Mouse (Mus musculus): ENCODE measurements around the gene Gnao1.

Gnao1 gene

DNA sequence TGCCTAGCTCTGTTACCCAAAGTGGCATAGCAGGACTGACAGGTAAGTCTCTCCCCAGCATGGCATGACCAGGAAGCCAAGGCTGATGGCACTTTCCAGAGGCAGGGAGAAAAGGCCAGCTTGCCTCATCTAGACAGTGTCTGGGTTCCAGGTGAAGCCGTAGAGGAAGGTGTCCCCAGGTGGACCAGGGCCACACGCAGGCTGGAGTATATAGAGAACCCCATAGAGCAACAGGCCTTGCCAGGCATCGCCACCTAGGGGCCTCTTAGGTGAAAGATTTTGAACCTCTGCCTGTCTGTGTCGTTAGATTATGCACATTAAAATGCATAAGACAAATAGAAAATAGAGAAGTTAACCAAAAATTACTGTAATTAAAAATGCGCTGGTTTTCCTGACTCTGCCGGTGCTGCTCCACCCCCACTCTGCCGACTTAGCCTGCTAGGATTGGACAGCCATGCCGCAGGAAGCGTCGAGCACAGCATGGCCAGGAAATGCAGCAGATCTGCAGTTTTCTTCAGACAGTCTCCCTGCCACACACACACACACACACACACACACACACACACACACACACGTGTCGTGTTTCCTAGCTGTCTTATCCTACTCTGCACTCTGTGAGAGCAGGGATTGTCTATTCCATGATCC, 34.2 kb downstream of the Gnao1 start:
- DNase-seq (ENCODE audit: extremely low read depth, low read depth): no peak

DNA sequence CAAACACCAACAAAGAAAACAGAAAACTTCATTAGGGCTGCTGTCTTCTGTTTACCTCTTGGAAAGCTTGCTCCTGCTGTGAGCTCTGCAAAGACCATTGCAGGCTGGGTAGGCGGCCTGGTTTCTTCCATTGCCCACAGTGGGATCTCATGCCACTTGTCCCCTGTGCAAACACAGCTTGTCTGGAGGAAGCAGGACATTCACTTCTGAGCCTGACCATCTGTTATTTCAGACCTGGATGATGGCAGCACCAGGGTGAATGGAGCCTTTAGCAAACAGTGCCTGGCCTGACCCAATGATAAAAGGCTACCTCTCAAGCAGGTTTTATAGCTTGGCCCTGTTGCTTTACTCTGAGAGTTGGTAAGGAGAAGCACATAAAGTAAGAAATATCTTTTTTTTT, 35.4 kb downstream of the Gnao1 start:
- DNase-seq (ENCODE audit: extremely low read depth, low read depth): no peak

DNA sequence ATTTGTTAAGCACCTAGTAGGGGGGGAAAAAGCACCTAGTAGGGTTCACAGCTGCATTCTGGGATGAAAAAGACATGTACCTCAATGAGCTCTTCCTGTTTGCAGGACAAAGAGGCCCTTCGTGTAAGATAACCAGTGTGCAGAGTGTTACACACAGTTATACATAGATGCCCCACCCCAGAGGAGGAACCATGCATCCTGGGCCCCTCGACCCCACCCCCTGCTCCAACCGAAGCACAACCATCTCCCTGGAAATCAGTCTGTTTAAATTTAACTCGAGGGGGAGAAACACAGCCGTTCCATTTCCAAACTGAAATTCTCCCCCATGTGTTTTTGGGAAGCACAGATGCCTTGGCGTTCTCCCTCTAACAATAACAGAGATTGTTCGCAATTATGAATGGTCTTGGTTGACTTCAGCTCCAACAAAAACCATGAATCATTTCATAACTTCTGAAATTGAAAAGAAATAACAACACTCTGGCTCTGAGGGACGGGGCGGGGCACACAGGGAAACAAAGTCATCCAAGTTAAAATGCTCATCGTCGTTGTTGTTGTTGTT, 42.4 kb downstream of the Gnao1 start:
- no peak for DNase-seq (ENCODE audit: extremely low read depth, low read depth)

DNA sequence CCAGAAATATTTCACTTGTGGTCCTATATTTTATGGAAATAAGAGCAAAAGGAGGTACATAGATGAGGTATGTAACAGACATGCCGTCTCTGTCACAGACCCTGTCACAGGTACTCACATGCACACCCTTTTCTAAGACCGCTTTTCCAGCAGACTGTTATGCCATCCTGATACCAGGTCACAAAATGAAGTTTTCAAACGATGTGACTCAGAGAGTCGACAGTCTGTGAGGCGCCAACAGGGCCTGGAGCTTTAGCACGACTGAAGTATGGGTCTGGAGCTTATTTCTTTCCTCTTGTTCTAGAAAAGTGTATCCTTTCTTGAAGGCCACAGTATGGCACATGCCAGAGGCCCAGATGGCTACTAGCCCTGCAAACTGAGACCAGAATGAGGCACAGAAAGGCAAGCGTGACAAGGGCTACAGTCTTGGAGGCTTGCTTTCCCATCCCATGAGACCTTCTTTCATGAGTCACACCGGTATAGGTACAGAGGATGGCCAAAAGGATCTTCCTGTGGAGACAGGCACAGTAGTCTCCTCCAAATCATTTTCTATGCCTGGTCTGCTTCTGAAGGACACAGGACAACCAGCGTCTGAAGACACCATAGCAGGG, 43.2 kb downstream of the Gnao1 start:
- no peak for DNase-seq (ENCODE audit: extremely low read depth, low read depth)

DNA sequence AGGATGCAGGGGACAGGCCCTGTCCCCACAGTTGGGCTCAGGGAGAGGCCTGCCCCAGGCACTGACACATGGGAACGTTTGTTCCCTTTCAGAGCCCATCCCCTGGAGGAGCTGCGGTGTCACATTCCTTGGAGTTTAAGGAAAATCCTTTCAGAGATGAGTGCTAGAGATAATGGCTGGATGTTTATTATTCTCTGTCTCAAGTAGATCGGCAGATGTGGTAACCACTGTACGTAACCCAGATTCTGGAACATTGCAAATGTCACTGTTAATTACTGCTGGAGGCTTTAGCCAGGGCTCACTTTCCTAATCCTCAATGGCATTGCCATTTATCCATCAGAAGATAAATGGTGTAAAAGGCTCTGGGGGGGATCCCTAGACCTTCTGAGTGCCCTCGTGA, 44.9 kb downstream of the Gnao1 start:
- no peak for DNase-seq (ENCODE audit: extremely low read depth, low read depth)

DNA sequence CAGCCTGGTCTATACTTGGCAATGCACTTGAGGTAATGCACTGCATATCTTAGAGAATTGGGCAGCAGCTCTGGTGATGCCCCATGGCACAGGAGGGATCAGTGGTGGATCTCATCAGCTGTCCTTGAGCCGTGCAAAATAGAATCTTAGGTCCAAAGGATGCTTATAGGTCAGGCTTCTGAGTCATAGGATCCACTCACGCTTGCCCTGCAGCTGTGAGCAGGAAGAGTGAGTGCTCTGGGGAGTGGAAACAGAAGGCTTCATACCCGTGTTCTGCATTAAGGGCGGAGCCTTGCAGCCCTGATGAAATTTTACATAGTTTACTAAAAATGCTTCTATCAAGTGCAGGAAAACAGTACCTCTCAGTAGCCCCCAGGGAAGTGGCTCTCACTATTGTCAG, 45.5 kb downstream of the Gnao1 start:
- no peak for DNase-seq (ENCODE audit: extremely low read depth, low read depth)

DNA sequence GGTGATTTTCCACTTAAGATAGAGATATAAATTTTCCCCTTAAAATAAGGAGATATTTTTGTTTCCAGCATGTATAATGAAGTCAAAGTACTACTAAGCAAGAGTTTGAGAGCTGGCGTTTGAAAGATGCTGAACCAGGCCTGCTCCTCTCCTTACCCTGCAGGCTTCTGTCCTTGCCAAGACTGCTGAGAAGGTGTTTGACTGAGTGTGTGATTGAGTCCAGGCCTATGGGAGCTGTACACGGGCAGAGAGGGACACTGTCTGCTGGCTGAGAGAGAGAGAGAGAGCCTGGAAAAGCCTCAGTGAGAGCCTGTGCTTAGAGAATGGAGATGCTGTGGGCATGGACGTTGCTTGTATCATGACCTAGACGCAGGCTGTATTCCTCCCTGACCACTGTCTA, 47.4 kb downstream of the Gnao1 start:
- no peak for DNase-seq (ENCODE audit: extremely low read depth, low read depth)

DNA sequence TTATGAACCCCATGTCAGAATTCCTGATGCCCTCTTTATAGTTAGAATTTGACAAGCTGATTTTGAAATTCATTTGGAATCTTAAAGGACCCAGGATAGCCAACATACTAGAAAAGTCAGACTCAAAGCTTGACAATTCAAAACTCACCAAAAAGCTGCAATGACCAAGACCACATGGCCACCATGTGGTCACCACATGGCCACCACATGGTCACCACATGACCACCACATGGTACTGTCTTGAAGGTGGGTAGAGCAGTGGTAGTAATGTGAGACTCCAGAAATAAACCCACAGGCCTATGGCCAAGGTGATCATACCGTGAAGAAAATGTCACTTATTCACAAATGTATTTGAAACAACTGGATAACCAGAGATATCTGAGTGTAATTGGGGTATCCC, 48.5 kb downstream of the Gnao1 start:
- DNase-seq (ENCODE audit: extremely low read depth, low read depth): no peak

DNA sequence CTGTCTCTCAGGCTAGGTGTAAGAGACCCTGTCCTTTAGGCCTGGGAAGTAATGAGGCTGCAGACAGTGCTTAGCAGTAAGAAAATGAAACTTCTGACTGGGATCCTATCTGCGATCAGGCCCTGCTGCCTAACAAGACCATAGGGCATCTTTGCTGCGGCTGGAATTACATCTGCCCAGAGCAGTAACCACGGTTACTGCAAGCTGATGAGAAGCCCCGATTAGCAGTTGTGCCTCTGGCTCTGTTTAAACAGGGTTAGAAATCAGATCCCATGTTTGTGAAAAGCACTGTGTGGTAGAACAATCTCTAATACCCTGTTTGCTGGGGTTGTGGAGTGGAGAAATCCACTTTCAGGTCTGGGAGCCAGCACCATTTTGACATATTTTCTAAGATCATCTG, 50.3 kb downstream of the Gnao1 start:
- no peak for DNase-seq (ENCODE audit: extremely low read depth, low read depth)

DNA sequence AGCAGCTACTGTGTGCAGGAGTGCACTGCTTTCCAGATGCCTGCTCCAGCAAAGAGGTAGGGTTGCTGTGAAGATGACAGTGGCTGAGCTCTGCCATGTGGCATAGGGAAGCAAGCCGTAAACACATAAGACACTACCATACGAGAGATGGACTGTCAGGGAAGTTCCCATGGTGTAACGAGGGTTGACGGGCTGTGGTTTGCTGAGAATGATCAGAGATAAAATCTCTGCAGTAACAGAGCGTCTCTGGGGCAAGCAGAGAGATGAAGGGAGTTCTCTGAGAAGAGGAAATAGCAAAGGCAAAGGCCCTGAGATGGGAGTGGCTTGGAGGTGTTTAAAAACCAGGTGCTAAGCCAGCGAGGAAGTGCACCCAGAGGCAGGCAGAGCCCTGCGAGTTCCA, 54.3 kb downstream of the Gnao1 start:
- DNase-seq (ENCODE audit: extremely low read depth, low read depth): no peak

DNA sequence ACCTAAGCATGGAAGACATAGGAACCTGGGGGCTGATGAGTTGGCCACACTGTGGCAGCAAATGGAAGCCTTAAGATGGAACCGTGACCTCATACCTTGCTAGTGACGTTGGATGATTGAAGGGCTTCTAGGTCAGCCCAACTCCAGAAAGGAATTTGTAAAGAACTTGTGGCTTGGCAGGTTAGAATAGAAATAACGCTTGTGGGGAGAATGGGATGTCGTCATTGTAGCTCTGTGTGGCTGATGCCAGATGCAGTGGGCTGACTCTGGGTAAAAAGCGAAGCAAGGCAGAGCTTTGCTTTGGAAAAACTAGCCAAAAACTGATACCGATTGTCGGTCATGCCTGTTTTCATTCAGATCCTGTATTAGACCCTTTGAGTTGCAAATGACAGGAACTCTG, 56.5 kb downstream of the Gnao1 start:
- no peak for DNase-seq (ENCODE audit: extremely low read depth, low read depth)

DNA sequence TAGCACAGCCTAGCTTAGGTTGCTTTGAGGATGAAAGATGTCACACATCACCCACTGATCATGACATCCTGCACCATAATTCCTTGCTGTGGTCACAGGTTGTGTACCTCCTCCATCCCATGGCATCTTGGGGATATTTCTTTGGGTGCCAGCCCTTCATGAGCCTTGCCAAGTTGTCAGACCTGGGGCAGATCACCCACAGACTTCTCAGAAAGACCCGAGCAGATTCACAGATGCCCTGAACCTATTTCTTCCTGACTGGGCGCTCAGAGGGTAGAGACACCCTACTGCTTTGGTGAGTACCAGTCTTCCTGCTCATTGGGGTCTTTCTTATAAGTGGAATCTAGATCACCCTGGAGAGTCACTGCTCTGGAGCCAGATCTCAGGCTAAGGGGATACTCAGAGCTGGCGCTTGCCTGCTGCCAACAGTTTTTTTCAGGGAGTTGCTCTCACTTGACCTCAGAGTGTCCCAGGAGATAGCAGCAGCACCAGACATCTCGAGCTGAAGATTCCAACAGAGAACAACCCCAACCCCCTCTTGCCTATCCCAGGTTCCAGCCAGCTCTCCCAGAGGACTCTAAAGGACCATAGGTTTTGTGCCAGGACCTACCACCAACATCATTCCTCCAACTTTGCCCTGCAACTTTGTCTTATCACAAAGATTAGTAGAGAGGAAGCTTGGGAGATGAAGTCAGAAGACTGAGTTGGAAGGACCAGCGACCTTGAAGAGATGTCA, 58.9 kb downstream of the Gnao1 start:
- DNase-seq (ENCODE audit: extremely low read depth, low read depth): no peak

DNA sequence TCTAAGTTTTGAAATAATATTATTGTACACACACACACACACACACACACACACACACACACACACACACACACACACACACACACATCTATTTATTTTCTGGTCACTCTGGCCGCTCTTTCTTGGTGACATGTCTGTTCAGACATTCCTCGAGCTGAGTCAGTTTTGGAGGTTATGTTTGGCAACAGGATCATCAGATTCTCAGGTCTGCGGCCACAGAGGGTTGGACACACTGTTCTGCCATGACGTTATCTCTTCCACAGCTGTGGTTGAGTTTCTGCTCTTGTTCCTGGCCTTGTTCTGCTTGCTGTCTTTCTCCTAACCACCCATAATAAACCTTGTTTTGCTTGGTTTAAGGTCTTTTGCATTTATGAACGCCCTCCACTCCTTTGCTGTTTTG, 61.5 kb downstream of the Gnao1 start:
- DNase-seq (ENCODE audit: extremely low read depth, low read depth): no peak

DNA sequence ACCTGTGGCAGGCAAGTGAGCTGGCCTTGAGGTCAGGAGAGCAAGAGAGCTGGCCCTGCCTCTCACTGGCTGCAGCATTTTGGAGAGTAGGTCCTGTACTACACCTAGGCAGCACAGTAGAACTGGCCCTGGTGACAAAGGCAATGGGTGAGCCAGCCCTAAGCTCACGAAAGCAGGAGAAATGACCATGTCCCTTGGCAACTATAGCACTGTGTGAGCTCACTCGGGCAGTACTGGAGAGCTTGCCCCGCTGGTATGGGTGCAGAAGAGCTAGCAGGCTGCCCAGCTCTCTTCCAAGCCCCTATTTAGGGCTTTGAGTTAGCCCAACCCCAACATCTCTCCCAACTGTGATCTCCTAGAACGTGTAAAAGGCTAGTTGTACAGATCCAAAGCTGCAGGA, 68.6 kb downstream of the Gnao1 start:
- DNase-seq (ENCODE audit: extremely low read depth, low read depth): no peak

DNA sequence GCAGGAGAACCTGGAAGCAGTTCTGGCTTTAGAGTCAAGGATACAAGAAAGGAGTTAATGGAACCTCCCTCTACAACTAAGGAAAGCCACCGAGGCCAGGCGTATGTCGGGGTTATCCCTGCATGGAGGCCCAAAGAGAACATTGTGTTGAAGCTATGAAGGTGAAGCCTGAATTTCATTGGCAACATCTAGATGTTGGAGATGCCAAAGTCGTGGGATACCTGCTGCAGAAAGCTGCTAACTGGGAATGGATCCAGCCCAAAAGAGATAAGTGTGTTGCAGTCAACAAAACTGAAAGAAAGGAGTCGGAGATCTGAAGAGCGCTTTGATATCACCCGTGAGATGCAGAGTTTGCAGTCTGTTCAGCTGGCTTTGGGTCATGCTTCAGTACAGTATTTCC, 70.2 kb downstream of the Gnao1 start:
- no peak for DNase-seq (ENCODE audit: extremely low read depth, low read depth)

DNA sequence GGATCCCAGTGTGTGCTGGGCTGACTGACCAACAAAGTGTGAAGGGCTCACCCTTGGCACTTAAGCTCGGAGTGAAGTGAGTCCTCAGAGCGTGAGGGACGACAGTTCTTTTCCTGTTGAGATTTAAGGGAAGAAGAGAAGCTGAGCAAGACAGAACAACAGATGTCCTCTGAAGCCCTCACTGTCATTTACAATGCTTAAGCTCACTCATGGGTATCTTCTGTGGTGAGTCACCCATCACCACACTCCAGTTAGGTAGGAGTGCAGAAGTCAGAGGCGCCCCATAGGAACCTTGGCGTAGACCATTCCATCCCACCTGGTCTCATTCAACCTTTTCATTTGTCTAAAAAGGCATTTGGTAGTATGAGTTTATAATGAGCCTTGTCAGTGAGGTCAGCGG, 71.6 kb downstream of the Gnao1 start:
- DNase-seq (ENCODE audit: extremely low read depth, low read depth): no peak

DNA sequence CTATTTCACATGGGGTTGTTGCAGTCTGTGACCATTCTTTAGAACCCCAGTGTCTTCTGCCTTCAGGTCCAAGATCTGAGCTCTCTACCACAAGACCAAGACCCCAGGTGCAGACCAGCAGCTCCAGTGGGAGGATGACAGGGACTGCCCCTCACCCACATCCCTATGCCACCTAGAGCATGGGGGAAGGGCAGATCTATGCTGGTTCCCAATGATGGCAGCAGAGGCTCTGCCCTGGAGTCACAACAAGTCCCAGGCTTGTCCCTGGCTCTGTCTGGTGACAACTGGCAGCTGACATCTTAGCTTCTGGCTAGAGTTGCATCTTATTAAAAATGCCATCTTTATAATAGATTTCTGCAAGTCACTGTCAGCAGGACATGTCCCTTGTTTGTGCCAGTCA, 73.5 kb downstream of the Gnao1 start:
- no peak for DNase-seq (ENCODE audit: extremely low read depth, low read depth)

DNA sequence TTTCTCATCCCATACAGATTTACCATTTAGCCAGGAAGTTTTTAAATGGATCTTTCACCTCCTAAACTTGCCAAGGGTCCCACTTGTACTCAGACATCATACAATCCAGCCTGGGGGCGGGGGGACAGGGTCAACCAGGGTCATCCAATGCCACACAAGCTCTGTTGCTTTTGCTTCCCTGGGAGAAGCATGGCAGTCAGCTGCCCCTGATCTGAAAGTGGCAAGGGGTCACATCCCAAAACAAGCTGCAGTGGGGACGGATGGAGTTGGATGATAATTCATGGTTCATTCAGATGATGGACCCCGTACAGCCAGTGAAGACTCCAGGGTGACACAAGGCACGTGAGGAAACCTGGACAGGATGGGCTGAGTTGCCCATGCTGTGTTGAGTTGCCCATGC, 74.0 kb downstream of the Gnao1 start:
- no peak for DNase-seq (ENCODE audit: extremely low read depth, low read depth)

DNA sequence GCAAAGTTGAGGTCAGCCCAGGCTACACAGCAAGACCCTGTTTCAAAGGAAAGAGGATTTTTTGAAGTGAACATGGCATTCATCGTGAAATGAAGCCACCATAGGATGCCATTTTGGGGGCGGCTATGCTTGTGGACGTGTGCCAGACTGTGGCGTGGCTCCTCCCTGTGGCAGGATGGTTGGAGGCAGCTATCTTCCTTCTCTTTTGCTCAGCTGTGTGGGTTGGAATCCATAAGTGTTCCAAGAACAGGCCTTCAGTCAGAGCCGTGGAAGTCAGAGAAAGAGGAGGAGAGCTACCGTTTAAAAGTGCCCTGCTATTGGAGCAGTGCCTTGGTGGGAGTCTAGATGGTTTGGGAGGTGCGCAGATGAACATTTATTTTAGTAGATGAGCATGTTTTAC, 74.5 kb downstream of the Gnao1 start:
- no peak for DNase-seq (ENCODE audit: extremely low read depth, low read depth)

DNA sequence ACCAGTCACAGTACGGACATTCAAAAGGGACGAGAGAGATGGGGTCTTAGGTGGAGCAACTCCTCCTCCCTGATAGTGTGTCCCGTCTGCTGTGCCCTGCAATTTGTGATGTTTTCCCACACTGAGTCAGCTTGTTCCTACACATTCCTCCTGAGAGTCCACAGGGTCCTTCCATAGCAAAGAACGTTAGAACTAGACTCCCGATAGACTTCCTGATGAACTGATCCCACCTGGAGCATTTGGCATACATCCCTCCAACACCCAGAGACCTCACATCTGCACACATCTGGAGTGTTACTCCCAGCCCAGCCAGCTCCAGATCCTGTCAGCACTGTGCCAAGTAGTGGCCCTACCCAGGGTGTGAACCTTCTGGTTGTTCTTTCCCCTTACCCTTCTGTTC, 76.4 kb downstream of the Gnao1 start:
- DNase-seq (ENCODE audit: extremely low read depth, low read depth): no peak

DNA sequence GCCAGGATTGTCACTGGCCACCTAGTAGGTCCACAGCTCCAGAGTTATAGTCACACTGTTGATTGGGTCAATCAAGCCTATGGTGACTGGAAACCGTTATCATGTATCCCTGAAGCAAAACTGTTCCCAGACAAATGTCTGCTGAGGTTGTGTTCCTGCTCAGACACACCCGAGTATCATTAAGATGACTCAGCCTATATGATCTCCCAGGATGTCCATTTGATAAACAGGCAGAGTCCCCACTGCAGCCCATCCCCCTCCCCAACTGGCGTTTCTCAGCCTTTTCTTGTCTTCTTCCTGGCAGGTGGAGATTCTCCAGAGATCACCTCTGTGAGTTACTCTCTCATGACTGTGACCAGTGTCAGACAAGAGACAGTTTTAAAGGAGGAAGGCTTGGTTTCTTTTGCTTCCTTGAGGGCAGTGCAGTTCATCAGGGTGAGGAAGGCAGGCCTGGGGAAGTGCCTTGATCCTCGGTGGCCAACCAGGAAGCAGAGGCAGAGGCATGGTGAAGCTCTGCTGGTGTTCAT, 78.4 kb downstream of the Gnao1 start:
- no peak for DNase-seq (ENCODE audit: extremely low read depth, low read depth)

DNA sequence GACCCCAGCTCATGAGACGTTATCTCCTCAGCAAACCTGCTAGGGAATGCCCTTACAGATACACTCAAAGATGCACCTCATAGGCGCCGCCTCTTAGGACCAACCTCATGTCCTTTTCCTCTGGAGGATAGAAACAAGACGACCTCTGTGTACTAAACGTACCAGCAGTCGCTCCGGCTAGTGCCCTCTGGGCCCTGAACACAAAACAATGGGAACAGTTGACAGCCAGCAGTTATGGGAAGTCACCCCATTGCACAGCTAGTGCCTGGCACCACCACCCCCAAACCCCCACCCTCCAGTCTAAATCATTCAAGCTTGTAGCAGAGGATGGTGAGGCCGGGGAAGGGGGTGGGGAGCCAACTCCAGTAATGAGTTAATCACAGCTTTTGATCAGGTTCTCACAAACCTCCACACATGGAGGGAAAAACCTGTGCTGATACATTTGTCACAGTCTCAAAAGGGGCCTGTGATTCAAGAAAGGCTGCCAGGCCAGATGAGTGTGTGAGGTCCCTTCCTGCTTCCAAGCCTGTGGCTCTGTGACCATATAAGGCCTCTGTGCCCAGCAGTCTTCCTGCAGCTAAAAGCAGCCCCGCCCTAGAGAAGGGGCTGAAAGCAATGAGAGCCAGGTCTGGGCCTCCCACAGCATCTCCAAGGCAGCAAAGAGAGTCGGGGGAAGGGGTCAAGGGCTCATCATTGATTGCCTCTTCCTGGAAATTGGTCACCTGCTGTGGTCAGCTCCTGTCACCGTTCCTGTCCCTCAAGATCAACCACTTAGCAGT, 79.1 kb downstream of the Gnao1 start:
- no peak for DNase-seq (ENCODE audit: extremely low read depth, low read depth)

Measured in MEL-GATA-1-ER (cell line).